Mouse (Mus musculus) thymus, adult 18-20 months (tissue): ENCODE data around the gene Kcnj6.

Experiments used
- DNase-seq, 2 experiments: peaks; one replicate each; pipeline ENCODE4 v3.0.0; 2022; ENCODE audit warnings: mixed read lengths in 2 of 2

Gene Kcnj6

DNA sequence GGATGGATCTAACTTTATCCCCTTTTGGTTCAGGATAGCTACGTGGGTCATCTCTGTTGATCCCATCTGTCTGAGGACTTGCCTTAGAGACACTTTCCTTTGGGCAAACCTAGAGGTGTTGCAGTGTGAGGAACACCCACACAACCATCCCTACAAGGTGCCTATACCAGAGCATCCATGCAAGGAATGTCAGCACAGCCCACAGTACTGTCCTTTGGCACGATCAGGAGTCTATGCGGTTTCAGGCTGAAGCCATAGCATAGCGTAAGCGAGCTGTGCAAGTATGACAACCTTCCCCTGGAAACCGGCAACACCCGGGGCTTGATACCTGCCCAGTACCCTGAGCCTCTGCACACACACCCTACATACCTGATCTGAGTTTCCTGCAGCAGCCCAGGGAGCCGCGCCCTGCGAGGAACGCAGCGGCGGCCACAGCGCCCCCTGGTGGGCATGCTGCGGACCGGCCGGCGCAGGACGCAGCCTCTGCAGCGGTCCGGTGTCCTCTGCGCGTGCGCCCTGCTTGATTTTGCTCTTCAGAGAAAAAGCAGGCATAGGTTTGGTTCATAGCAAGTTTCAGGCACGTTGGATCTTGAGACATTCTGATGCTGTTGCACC lies 283.9 kb downstream of the Kcnj6 start:
- peak; percentile 50 to 55 for DNase-seq

DNA sequence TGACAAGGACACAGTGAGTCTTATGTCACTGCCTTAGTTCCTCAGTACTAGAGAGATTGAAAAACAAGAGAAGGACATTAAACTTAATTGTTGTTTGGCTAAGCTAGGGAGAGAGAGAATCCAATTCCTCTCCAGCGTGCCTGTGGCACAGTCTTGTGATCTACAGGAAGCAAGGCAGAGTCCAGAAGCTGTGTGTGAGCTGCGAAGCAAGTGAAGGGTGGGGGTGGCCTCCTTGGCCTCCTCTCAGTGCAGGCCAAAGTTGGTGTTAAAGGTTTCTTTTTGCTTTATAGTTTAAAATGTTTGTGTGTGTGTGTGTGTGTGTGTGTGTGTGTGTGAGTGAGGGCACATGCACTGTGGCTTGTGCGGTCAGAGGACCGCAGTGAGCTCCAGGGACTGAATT lies 295.5 kb downstream of the Kcnj6 start:
- no peak for DNase-seq

DNA sequence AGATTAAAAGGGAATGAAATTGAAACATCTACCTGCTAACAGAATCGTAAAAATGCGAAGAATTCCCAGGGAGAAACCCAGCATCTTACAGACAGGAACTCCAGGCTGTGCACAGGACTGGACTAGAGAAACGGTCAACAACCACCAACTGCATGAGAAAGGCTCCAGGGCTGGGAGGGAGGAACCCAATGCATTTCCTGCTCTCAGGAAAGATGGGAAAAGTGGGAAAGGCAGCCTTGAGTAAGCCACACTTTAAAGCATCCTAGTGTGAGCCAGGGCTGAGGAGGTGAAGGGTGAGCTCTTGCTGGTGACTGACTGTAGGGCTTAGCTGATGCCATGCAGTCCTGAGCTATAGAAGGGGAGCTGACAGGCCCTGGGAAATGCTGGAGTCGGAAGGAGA lies 296.4 kb downstream of the Kcnj6 start:
- DNase-seq, result no peak
